Mouse (Mus musculus) adrenal gland, postnatal 14 days (tissue): ENCODE results near the gene Trpd52l3. TPM values are rescaled to one million over a fixed set of nuclear protein-coding genes. Genes with fewer than 3 reads are reported as not detected.
"Not testable (repeated sequence)": the region's sequence is repeated elsewhere in the genome, so short reads cannot be mapped to it uniquely, and the experiment has no call there.

ENCODE experiments used
- DNase-seq: peaks from one replicate; pipeline ENCODE4 v3.0.0; 2021; ENCODE audit warnings: mixed read lengths
- long read RNA-seq, 2 experiments: library from polyadenylated mRNA; stranded (forward); transcript quantifications; one replicate each; pipeline ENCODE4 v2.0.0; 2021
- total RNA-seq: library from RNA; stranded (reverse); gene quantifications from 2 replicates; pipeline ENCODE4 v1.2.3, GENCODE M21; 2021

Trpd52l3 gene
- not detected in 2 replicates for total RNA-seq
- long read RNA-seq, experiment 1 = 0 reads
- long read RNA-seq, experiment 2 = 0 reads

DNA sequence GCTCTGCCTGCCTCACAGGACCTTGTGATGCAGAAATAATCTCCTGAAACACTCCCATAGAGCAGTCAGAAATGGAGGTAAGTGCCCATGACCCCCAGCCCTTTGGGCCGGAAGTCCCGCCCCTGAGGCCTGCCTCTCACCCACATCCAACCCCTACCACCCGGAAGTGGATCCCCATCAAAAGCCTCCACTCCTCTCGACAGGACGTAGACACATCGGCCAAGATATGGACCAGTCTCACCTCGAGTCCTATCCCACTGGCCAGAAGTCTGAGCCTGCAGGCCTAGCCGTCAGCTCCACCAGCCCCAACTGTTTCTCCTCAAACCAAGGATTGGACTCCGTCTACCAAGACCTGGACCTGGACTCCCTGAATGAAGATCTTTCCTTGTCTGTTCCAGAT is at the start of gene Trpd52l3:
Trpd52l3 (plus strand) TSS at position 170 of the 400 bp plus-strand sequence.
- no peak for DNase-seq

DNA sequence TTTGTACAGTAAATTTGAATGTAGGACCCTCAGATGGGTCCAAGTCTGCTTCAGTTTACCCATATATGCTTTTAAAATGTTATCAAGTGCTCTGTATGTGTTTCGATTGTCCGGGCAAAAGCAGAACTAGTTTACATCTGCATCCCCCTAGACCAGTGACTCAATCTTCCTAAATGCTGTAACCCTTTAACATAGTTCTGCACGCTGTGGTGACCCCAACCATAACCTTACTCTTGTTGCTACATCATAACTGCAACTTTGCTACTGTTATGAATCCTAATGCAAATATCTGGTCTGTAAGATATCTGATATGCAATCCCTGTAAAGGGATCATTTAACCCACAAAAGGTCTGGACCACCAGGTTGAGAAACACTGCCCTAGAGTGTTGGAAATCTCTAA is 49.8 kb upstream of the Trpd52l3 start:
- no peak for DNase-seq

DNA sequence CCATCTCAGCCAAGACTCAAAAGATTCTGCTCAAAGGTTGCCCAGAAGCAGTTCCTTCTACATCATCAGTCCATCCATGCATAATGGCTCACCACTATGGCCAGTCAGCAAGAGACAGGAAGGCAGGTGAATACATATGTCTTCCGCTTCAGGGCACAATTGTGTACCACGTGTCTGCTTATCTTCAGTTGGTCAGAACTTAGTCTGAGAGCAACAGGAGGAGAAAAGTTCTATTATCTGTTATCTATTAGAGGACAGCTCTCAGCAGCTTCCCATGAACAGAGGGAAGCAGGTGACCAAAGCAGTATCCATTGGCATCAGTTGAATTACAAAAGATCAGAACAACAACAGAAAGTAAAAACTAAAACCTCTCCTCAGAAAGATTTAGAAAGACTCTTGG is 48.1 kb upstream of the Trpd52l3 start:
- DNase-seq = no peak

DNA sequence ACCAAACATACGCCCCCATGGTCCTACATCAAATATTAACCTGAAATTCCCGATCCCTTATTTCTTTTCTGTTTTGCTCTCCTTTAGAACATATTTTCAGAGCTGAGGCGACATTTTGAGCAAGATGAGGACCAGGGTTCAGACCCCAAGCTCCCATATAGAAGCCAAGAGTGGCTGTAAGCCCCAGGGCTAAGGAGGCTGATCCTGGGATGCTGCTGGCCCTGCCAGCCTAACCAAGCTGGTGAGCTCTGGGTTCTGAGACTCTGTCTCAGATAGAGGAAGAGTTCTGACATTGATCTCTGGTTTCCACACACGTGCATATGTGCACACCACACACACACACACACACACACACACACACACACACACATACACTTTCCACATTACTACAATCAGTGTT is 42.7 kb upstream of the Trpd52l3 start:
- DNase-seq = no peak

DNA sequence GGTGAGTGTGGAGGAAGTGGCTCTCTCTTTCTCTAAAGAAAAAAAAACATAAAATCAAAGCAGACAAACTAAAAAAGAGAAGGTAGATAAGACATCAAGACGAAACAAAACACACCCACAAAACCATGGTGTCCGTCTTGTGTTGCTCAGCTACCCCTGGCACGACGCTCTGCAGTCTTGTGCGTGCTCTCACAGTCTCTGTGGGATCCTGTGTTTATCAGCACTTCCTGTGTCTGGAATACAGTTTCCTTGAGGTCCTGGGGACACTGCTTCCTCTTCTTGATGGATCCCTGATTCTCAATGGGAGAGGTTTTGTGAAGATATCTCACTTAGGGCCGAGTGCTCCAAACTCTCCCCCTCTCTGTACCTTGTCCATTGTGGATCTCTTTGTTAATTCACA is 41.7 kb upstream of the Trpd52l3 start:
- no peak for DNase-seq

DNA sequence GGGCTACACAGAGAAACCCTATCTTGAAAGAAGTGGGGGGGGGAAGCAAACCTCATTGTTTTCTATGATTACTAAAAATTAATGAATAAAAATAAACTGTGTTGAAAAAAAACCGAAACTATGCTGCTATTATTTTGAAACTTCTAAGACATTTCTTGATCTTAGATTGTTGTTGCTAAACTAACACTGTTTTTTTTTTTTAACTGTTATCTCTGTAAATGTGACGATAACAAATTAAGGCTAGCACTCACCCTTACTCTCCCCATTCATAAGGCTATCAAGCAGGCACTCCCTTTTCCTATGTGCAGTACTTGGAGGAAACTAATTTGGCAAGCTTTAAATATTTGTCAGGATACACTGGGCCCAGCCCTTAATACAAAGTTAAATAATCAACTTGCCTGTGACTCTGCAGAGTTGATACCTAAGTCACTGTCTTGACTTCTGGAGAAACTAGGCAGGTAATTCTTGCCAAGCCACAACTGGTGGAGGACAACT is 39.9 kb upstream of the Trpd52l3 start:
- DNase-seq = no peak

DNA sequence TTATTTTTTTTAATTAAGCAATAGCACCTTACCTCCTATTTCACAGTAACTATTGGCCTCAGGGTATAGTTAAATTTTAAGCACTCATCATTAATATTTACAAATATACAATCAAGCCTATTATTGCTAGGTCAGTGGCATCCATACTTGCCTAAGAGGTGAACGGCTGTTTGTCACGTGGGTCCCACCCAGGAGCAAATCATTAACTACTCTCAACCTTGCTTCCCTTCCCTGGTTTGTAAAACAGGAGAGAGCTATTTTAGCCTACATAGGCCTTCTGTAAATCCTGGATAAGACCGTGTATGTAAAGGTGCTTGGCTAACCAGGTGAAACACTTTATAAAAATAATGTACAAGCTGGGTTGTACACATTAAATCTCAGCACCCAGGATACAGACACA is 35.6 kb upstream of the Trpd52l3 start:
- DNase-seq = no peak

DNA sequence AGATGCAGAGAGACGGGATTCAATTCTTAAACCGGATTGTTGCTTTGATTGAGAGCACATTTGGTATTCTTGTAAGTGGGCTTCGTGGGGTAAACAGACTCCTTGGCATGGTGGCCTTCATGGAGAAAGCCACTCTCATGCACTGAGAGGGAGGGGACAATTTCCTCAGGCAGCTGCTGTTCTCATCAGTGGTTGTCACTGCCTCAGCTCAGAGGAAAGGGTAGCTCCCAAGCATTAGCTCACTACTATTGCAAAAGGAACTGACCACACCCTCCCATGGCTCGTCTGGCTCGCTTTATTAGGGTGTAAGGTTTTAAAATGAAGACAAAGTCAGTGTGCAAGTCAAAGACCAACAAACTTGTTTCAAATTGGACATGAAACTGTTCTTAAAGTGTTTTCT is 30.2 kb upstream of the Trpd52l3 start:
- DNase-seq = no peak

DNA sequence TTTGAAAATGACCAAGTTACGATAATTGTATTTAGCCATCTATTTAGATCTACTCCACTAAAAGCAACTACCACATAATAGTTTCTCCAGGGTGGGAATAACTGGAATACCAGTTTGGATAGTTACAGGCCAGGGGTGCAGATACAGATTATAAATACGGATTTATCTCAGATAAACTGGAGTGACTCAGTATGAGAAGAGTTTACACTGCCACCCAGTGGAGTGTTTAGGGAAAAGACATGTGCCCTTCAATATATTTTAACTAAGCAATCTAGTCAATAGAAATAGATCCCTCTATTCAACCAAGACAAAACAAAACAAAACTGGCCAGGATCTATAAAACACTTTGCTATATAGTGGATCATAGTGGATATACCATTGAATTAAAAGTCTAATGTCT is 24.7 kb upstream of the Trpd52l3 start:
- DNase-seq = peak; percentile 25

DNA sequence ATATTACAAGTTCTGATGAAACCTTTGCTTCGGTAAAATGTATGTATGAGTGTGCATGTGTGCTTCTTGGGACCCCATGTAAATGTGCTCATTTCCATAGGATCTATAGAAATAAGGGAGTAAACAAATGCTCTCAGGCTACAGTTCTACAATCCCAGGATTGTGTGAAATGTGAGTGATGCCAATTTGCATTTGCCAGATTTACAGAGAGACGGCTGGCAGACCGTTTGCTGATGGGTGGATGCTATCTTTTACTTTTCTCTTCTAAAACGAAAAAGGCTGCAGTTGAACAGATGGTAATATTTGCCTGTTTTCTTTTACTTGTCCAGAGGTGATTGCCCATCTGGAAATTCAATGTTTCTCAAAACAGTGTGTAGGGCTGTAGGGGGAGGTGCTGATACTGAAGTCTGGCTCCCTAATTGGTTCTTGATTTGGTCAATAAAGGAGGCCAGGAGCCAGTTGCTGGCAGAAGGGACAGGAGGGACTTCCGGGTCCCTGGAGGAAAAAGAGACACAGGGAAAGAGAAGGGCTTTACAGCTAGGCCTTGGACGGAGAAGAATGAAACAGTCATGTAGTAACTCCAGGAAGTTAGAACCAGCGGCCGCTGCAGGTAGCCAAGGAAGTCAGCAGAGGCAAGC is 24.0 kb upstream of the Trpd52l3 start:
- DNase-seq = no peak

DNA sequence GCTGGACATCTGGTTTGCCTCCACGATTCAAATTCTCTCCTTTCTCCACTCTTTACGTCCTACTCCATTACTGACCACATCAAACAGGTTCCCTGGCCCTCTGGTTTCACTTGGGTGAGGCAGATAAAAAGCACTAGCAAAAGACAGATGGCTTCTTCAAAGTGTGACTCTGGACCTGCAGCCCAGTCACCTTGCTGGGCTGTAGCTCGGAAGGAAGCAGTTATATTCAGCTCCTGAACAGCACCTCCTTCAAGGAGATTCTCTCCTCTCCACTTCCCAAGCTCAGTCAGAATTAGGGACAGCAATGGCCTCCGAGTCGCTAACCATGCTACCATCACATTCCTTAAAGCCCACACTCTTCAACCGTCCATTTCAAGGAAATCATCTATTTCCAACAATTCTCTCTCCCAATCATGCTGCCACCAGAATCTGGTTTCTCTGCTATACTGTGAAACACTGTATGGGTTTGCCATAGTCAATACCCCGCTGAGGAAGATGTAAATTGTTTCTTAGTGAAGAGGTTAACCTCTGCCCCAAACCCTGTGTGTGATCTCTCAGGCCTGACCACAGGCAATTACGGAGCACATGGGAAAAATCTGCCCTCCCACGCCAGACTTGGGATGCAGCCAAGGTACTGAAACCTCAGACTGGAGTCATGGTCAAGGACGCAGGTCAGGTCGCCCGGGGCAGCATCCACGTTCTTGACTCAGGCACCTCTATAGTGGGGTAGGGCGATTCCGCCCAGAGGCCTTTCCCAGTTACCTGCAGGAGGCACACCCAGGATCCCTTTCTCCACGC is 19.2 kb upstream of the Trpd52l3 start:
- peak; percentile 67 for DNase-seq

DNA sequence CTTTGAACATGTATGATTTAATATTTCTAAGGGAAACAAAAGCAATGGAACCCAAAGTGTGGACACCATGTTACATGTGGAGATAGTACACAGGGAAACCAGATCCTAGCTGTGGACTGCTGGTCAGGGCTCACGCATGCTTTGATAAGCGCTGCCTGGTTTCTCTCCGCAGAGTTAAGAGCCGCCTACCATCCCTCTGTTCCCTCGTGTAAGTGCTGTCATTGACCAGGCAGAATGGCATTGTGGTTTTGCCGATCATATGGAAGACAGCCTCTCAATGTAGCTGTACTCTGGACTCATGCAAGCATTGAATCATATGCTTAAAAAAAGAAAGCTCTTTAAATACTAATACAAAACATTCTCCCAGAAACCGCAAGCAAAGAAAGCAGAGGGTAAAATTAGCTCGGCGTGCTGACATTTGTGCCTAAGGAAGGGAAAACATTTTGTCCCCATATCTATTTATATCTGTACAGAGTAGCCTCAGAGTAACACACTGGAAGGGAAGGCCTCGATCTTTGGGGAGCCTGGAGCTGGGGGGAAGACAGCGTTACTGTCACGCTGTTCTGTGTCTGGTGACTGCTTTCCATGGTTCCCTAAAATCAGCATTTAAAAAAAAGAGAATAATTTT is 17.0 kb upstream of the Trpd52l3 start:
- no peak for DNase-seq

DNA sequence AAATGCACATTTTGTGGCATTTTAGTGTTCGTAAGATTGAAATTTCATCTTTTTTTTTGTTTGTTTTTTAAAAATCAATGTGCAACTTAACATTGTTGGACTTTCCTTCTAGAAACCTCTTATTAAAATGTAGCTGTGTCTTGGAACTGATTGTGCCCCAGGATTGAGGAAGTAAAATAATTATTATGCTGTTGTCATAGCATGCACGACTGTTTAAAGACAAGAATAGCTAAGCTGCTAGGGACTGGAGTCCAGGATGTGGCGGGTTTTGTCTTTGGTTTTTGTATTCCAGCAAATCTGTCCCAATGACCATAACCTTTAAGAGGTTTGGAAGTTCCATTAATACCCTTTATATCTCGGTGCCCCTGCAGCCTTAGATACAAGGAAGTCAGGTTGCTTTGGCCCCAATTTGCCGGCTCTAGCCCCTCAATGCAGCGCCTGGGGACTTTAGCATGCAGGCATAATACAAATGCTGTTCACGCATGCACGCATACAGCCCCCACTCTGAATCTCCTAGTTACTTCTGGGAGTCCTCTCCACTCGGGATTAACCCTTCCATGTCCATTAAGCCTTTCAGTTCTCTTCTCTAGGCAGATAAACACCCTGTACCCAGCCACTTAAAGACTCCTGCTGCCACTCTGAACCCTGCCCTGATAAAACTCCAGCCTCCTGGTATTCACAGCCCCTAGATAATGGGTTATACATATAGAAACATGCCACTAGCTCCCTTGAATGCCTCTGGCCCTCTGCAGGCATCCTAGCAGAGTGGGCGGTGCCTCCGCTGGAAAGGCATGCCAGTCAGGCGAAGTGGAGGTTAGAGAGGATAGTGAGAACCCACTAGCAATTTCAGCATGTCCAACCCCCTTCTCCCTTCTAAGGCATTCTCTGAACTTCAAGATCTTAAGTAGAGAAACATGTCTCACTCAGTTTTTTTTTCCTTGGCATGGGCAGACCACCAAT is 2.9 kb upstream of the Trpd52l3 start:
- DNase-seq = no peak

DNA sequence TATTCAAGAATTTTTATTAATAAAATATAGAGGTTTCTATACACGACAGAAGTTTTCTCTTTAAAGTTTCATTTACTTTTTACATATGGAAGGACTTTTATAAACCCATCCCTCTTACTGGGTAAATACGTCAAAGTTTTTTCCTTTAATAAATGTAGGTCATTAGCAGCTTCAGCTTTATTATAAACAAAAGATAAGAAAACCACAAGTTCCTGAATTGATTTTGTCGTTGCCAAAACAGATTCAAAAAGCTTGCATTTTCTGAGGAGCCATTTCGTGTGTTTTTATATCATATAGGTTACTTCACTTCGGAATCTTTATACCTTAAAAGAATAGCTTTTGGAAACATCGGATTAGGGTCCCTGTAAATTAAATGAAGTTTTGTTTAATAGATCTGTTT is 2.0 kb upstream of the Trpd52l3 start:
- no peak for DNase-seq

DNA sequence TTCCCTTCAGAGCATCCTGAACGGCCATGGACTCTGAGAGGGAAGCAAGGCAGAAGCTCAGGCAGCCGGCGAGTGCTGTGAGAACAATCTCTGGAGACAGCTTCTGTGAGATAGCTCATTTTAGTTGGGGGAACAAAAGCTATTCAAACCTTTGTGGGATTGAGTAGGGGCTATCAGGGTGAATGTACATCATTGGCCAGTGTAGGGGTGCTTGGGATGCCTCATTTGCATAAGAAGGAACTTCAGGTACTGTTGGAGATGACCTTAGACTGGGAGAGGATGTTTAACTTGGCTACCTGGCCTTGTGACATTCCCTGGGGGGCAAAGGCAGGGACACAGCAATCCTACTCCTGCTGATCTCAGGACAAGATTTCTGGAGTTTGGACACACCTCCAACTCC is 2.8 kb downstream of the Trpd52l3 start:
- DNase-seq = no peak

DNA sequence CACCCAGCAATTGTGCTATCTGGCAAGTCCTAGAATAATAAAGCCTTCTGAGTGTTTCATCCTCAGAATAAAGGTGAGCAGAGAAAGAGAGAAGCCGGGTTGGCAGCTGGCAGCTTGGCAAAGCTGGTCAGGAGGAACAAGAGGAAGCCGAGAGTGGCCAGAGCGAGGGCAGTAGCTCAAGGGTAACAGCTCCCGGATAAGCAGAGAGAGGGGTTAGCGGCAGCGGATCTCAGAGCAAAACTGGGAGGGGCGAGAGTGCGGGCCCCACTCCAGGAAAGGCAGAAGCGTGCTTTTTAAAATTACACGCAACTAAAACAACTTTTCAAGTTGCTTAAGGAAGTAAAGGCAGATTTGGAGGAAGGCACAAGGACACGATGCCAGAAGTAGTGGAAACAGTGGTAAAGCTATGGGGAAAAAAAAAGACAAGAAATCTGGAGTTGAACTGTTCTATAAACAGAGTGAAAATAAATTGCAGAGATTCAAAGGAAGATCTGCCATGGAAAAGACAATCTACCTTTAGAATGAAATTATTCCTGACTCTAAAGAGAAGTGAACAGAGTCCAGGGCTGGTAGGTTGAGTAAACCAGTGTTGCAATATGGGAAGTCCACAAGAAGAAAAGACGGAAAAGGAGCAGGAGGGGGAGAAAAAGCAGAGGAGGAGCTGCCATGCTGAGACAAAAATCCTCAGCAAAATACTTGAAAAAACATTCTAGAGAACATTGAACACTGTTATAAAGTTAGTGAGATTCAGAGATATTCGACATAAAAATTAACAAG is 7.1 kb downstream of the Trpd52l3 start:
- no peak for DNase-seq

DNA sequence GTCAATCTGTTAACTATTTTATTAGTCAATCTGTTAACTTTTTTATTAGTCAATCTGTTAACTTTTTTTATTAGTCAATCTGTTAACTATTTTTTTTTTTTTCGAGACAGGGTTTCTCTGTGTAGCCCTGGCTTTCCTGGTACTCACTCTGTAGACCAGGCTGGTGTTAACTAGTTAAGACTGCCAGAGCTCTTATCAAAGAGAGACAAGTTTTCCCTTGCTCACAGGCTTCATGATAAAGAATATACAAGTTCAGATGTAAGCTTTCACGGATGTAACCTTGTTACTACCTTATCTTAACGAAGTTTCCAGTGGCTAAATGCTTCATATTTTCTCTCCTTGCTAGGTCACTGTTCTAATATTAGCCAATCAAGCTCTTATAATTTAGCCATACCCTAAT is 10.7 kb downstream of the Trpd52l3 start:
- no peak for DNase-seq

DNA sequence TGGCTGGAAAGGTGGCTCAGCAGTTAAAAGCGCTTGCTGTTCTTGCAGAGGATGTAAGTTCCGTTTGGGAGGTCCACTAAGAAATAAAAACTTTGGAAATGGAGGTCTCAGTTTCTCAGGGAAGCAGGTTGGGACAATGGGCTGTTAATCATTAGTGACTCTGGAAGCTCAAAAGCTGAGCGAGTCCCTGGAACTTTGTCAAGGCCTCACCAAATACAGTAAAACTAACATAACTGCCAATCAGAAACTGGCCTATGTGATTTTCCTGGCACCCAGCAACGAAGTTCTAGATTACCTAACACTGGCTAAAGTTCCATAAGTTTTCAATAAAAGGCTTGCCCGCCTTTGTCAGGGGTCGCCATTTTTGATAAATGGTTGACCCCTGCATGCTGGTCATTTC is 12.6 kb downstream of the Trpd52l3 start:
- no peak for DNase-seq

DNA sequence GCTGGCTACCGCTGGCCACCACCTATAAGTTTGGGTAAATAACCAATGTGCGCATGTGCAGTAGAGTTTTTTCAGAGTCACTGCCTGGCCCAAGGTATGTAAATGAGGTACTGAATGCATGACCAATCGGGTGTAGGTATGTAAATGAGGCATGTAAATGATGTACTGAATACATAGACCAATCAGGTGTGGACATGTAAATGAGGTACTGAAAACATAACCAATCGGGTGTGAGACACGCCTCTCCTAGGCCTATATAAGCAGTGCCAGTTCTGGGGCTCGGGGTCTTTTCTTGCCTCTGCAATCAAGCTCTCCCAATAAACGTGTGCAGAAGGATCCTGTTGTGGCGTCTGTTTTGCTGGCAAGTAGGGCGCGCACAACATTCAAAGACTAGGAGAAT is 19.8 kb downstream of the Trpd52l3 start:
- not testable (repeated sequence) for DNase-seq

DNA sequence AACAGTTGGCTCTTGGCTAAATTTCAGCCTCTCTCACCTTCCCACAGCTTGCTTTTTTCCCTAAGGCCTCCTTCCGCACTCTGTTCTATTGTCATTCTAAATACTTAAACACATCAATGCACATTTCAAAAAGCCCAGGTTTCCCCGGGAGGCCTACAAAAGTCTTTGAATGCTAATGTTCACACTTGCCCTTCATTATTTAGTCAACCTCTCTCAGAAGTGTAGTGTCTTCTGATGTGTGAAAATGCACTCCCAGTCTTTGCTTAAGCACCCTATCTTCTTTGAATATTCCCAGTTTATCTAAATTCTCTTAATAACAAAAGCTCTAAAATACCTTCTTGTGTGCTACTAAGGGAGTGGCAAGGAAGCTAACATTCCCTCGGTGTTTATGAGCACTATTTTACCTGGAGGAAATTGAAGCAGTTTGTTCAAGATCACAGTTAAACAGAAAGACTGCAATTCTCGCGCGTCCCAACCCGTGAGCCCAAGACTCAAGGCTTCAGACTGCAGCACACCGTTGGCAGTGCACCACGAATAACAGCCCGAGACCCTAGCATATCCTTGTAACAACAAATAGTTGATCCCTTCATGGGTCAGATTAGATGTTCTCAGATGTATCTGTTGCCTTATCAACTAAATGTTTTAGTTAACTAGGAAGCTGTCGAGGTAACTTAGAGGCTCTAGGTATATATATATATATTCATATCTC is 25.6 kb downstream of the Trpd52l3 start:
- no peak for DNase-seq
